Mouse (Mus musculus) C2C12 (cell line): ENCODE data around the gene Dnase1l2.

Experiments used
- CTCF ChIP-seq: IDR thresholded peaks from one replicate; pipeline ENCODE4 v1.5.1; 2011; ENCODE audit not compliant: control insufficient read depth, insufficient read depth, insufficient read length
- FOSL1 ChIP-seq: IDR thresholded peaks from one replicate; pipeline ENCODE4 v1.8.0; 2011; ENCODE audit warnings: mild to moderate bottlenecking, low read length; ENCODE audit not compliant: poor library complexity, insufficient read depth, severe bottlenecking
- MAX ChIP-seq: IDR thresholded peaks from one replicate; pipeline ENCODE4 v1.6.1; 2011; ENCODE audit warnings: mild to moderate bottlenecking, control low read depth
- MYOG ChIP-seq: IDR thresholded peaks from one replicate; pipeline ENCODE4 v1.6.1; 2011; ENCODE audit not compliant: control insufficient read depth, insufficient read length; ENCODE audit errors: extremely low read depth
- USF1 ChIP-seq: IDR thresholded peaks from one replicate; pipeline ENCODE4 v1.6.1; 2011; ENCODE audit warnings: low read depth, mild to moderate bottlenecking, control low read depth, moderate library complexity

DNA sequence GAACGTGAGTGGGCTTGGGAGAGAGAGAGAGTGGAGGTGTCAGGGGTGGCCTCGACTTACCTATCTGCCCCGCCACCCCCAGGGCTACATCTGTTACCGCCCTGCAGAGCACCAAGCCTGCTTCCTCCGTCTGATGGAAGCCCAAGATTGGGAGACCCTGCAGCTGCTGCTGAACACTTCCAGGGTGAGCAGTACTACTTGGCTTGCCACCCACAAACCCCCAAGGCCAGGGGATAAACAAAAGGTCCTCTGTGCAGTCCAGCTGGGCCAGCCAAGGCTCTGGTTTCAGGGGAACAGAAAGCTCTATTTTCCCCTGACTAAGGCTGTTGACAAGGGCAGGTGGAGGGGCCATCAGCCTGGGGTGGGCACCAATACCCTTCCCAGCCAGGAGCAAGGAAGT lies 31.7 kb upstream of the Dnase1l2 start:
- TF ChIP-seq CTCF (no peak), USF1 (no peak), MAX (no peak), MYOG (no peak), FOSL1 (no peak)
